Mouse (Mus musculus): ENCODE data around the gene Obp1b. TPM values are rescaled to one million over a fixed set of nuclear protein-coding genes. Genes with fewer than 3 reads are reported as not detected.
"Not testable (repeated sequence)": the region's sequence is repeated elsewhere in the genome, so short reads cannot be mapped to it uniquely, and the experiment has no call there.

Obp1b gene
- polyA plus RNA-seq (2012; ENCODE audit: insufficient read depth, insufficient read length, low replicate concordance, missing spikeins) = not detected in 2 replicates

GRCm38 (mm10) chrX:78186477-78186876 lies at the start of gene Obp1b:
Obp1b (plus strand) TSS chrX:78186777.
- not testable (repeated sequence) for H3K4me3 ChIP-seq (ENCODE audit: insufficient read depth, low read depth, low read length); H3K4me1 ChIP-seq (ENCODE audit: control insufficient read depth, insufficient read depth, low read length); H3K27ac ChIP-seq (ENCODE audit: insufficient read depth, low read depth, low read length)
- no CpG with 5 or more reads among the region's 3 CpGs for WGBS

GRCm38 (mm10) chrX:78202220-78202619 lies 15.6 kb downstream of the Obp1b start:
- H3K4me1 ChIP-seq (ENCODE audit: control insufficient read depth, insufficient read depth, low read length); H3K4me3 ChIP-seq (ENCODE audit: insufficient read depth, low read depth, low read length); H3K27ac ChIP-seq (ENCODE audit: insufficient read depth, low read depth, low read length): not testable (repeated sequence)
- WGBS = 45% methylated on average over 1 of the region's 1 CpGs

- Histone ChIP-seq H3K4me3 (ENCODE audit: insufficient read depth, low read depth, low read length) (no peak overlapping the region), H3K4me1 (ENCODE audit: control insufficient read depth, insufficient read depth, low read length) (no peaks in the 10 kb centered on the region), H3K27ac (ENCODE audit: insufficient read depth, low read depth, low read length) (no peak overlapping the region)
- WGBS = 90% methylated on average over 5 of the region's 5 CpGs
- no peak for TF ChIP-seq POLR2A (IDR thresholded peaks at IDR 0.05; ENCODE audit: insufficient read depth, low read depth, low read length)
- no peak for TF ChIP-seq CTCF (IDR thresholded peaks at IDR 0.05; ENCODE audit: insufficient read depth, low read depth, low read length)
Measured at GRCm38 (mm10) chrX:78202829-78203228, 16.3 kb downstream of the Obp1b start.

Other genes with a start within 250 kb of the Obp1b start
- gene Obp1a, start 95.4 kb upstream of the Obp1b start, polyA plus RNA-seq (2012; ENCODE audit: insufficient read depth, insufficient read length, low replicate concordance, missing spikeins) = not detected in 2 replicates
- not detected in 2 replicates for gene Gm5938, start 61.3 kb upstream of the Obp1b start, polyA plus RNA-seq (2012; ENCODE audit: insufficient read depth, insufficient read length, low replicate concordance, missing spikeins)
- not detected in 2 replicates for gene Gm14743, start 59.1 kb downstream of the Obp1b start, polyA plus RNA-seq (2012; ENCODE audit: insufficient read depth, insufficient read length, low replicate concordance, missing spikeins)
- gene 4930480E11Rik, start 182.9 kb downstream of the Obp1b start, polyA plus RNA-seq (2012; ENCODE audit: insufficient read depth, insufficient read length, low replicate concordance, missing spikeins) = not detected in 2 replicates